Mouse (Mus musculus): Measurements from ENCODE around the gene Adam17.
A peak's percentile ranks its signal among the peaks of the same experiment; 100 is the strongest.

Gene Adam17

DNA sequence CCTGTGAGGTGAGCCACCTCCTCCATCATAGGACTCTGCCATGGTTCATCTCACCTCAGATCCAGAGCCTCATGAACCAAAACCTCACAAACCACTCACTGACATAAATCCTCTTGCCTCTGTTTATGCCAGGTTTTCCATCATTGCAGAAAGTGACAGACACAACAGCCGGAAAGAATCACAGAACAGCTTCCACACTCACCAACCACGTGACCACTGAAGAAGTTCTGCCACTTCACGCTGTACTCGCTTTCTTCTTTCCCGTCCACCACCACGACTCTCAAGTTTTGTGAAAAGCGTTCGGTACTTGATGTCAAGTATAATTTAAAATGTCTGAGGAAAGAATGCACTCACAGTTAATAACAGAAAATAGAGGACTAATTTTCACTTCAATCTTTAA, 19.8 kb downstream of the Adam17 start:
- DNase-seq (ENCODE audit: low spot score), result no peak

DNA sequence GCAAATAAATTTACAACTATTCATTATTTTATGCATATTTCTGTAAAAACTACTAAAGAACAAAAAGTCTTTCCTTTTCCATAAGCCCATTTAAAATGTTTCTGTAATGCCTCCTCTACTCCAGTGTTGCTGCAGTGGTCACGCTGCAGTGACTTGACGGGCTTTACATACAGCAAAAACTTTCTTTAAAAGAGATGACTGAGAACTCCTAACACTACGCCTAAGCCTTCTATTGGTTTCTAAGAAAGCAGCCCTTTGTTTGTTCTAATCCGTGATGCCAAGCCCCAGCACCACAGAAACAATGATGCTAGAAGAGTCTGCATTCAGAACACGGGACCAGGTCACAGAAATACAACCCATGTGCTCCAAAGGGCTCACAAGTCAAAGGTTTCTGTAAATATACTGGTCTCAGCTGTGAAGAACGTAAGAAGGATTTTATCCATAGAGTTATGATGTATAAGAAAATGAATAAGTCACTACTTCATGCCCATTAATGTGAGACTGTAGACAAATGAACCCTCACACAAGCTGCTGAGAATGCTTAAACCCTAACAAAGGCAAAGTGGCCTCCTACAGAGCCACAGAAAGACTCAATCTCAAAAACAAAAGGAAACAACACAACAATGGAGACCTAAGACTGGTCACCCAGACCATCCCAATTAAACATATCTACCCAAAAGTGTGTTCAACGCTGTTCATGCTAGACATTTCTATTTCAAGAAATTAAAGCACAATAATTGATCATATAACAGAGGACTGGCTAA, 23.1 kb downstream of the Adam17 start:
- DNase-seq (ENCODE audit: low spot score), result no peak

DNA sequence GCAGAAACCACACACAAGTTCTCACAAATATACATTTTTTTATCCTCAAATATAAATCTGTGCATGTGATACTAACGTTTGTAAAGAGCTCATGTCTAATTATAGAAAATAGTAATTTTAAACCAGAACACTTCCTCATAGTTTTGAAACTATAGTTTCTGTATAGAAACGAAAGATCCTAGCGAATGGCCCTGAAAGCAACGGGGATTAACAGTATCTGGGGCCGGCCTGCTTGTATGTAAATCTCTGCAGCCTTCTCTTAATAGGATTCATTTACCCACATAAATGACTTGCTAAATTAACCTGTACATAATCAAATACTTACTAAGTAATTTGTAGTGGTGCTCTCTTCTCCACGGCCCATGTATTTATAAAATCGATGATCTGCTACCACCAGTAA, 26.5 kb downstream of the Adam17 start:
- DNase-seq (ENCODE audit: low spot score), result no peak

DNA sequence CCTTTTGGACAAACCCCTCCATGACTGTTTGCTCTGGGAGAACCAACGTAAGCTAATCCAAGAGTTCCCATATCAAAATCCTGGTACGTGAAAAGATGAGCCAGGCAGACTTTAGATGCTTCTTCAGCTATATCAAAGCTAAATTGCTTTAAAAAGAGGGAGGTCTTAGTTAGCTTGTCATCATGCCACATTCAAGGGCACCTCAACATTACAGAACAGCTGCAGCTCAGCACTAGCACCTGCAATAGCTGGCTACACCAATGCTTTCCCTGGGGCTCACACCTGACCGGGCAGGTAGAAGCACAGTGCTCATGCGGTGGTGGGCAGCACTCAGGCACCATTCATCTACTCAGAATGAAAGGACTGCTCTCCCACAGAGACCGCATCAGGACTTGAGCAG, 32.8 kb downstream of the Adam17 start:
- no peak for DNase-seq (ENCODE audit: low spot score)

DNA sequence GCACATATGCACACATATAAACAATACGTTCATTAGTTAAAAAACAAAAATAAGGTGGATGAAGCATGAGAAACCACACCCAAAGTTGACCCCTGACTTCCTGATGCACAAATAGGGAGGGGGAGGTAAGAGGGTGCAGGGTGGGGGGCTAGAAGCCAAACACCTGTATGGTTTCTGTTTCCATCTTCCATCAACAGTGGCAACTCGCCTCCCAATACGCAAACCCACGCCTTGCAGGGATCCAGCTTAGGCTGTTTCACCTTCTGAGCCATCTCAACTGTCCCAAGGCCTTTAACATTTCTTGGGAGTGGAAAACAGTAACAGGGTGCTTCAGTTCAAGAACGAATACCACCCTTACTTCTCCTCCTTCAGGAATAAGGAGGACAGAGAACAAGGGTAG, 36.3 kb downstream of the Adam17 start:
- DNase-seq (ENCODE audit: low spot score), result no peak

DNA sequence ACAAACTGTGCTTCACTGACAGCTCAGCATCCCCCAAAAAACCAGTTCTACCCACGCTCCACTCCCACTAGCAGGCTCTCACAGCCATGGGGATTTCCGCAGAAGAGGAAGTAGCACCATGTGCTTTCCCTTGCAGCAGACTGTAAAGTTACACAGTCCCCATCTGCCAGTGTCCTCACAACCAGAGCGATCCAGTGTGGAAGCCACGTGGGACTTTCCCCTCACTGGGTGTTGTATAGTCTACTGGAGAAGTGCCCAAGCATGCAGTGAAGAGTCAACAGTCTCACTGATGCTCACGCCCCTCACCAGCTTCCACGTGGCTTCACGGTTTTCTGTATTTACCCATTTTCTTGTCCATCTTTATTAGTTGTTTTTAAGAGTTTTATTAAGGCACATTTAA, 37.6 kb downstream of the Adam17 start:
- DNase-seq (ENCODE audit: low spot score), result no peak

DNA sequence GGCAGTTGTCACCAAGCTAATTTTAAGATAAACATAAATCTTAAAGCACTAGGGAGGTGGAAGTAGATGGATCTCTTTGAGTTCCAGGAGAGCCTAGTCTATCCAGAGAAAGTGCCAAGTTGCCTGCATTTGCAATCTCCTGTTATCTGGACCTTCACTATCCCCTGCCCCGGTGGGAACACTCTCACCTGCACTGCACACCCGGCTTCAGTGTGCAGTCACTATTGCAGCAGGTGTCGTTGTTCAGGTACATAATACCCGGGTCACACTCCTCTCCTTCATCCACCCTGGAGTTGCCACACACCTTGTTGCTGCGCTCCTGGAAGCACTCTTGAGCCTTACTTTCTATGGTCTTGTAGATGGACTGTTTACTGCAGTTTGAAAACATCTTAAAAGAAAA, 39.7 kb downstream of the Adam17 start:
- no peak for DNase-seq (ENCODE audit: low spot score)

DNA sequence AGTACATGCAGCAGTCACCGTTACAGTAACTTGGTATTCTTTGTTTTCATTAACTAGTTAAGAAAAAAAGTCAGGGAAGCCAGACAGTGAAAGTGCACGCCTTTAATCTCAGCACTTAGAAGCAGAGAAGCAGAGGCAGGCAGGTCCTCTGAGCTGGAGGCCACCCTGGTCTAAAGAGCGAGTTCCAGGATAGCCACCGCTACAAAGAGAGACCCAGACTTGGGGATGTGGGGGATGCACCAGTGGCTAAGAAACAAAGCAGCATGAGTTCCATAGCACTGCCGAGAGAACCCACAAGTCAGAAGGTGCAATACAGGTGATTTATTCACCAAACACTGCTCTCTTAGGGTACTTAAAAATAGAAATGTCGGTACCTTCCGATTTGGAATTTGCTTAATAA, 40.4 kb downstream of the Adam17 start:
- DNase-seq (ENCODE audit: low spot score), result no peak

DNA sequence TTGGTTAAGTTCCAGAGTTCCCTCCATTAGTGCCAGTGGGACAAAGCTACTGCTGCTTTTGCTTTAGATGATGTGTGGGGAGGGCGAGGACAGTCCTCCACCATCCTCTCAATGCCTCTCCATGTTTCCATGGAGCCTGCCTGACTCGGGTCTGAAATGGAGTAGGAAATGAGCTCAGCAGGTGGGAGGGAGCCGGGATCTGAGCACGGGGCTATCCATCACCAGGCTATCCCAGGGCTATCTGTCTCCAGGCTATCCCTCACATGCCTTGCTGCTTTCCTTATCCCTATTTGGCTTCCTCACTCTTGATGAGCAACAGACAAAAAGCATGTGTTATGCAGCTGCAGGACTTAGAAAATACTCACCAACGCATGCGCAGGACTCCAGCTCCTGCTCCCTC, 41.7 kb downstream of the Adam17 start:
- no peak for DNase-seq (ENCODE audit: low spot score)

DNA sequence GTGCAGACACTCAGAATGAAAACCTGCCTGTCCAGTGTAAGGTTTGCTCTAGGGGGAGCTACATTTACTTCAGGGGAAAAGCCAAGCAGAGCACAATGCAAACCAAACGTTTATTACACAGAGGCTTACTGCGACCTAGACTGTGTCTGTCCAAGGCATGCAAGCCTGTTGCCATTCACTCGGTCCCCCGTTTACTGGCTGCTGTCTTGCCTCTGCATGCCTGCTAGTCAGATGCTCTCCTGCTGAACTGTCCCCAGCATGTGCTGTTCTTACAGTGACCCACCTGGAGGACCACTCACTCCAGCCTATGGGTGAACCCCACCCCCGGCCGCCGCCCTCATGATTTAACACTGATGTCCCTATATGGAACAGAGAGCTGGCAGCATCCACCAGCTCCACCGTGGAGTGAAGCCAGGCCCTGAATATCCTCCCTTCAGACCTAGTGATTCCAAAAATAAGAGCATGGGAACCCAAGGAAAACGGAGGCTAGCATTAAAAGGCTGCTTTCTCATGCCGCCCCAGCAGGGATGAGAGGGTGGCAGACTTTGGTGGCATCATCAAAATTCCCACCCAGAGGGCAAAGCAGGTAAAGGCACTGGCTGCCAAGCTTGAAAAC, 42.4 kb downstream of the Adam17 start:
- no peak for DNase-seq (ENCODE audit: low spot score)

DNA sequence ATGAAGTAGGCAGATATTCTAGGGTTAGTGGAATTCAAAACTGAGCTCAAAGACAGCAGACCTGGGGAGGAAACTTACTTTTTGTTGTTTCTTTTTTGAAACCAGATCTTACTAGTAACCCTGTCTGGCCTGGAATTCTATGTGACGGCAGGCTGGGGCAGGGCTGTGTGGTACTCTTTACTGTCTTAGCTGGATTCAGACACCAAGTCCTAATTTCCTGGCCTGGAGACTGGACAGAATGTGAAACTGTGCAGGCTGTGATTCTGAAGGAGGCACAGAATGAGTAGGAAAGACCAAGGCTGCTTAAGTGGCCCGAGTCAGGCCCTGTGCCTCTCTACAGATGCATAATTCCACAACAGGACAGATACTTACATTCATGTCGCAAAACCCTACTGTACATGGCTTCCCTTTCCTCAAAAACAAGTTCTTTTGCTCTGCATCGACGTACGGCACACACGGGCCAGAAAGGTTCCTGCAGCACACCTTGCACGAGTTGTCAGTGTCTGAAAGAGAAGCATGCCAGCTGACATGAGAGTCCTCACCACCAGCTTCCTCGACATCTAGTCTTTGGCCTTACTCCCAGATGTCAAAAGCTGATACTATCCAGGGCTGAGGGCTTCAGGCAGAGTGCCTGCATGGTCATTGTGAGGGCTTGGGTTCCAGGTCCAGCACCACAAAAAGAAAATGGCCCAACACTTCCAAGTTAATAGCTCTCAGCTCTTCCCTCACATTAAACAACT, 43.6 kb downstream of the Adam17 start:
- no peak for DNase-seq (ENCODE audit: low spot score)

DNA sequence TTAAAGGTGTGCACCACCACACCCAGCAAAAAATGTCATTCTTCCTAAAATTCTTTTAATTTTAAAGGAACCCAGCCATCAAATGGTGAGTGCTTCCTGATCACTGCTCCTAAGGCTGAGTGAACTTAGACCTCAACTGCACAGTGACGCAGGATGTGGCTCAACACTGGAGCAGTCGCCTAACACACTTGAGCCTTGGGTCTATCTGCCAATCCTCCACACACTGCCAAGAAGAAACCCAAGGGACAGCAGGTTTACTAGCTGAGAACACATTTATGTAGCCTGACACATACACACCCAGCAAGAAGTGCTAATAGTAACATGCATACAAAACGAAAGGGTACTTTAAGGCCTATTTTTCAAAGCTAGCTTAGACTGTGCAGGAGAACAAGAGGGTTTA, 47.1 kb downstream of the Adam17 start:
- DNase-seq (ENCODE audit: low spot score), result no peak

DNA sequence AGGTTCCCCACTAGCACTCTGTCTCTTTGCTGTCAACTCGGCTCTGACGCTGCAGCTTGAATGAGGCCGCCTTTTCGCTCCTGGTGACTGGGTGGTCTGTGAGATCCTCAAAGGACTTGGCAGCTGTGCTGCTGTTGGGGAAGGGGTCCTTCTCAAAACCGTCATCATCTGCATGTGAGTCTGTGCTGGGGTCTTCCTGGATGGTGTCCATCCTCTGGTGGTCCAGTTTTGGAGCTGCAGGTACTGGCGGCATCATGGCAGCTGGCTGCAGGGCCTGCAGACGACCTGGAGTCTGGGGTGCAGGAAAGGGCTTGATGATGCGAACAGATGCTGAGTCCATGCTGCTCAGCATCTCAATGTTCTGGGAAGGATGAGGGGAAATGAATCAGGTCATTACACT, 48.2 kb downstream of the Adam17 start:
- DNase-seq (ENCODE audit: low spot score), result no peak

DNA sequence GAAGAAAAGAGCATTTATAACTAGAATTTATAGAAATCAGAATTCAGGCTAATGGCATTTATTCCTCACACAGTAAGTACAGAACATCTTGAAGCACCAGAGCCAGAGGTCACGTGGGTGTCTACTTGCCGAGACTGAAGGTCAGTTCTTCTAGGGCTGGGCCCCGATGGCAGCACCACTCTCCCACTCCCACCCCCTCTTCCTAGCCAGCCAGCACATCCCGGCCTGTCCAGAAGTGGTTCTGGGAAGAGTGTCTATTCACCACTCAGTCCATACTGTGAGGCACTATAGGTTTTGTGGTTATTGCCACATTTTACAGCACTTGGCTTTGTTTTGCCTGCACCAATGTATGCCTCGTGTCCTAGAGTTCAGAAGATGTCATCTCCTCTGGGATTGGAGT, 49.3 kb downstream of the Adam17 start:
- no peak for DNase-seq (ENCODE audit: low spot score)

DNA sequence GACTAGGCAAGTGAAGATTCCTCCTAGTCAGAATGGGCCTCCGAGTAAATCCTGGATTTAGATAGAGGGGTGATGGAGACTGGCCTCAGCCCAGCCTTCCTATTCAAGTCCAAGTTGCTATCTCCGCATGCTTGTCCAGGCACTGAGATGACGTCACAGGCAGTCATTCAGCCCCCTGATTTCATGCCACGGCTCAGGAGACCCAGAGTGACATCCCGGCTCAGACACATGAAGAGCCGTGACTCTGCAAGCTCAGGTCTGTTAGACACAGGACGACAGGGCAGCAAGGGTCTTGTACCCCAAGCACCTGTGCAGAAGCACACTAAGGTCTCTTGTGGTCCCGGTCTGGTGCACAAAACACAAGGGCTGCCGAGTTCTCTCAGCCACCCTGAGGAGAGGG, 50.6 kb downstream of the Adam17 start:
- DNase-seq (ENCODE audit: low spot score), result no peak

DNA sequence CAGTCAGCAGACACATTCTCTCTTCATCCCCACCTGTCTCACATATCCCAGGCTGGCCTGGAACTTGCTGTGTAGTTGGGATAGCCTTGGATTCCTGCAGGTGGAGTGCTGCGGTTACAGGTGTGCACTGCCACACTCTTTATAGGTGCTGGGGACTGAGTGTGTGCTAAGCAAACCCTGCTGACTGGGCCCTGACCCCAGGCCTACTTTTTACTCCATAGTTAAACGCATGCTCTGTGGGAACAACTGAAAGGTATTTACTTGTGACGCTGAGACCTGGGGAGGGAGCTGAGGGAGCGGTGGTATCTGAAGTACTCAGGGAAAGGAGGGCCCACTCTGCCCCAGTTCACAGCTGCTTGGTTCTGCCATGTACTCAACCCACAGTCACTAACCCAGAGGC, 51.1 kb downstream of the Adam17 start:
- DNase-seq (ENCODE audit: low spot score), result no peak

DNA sequence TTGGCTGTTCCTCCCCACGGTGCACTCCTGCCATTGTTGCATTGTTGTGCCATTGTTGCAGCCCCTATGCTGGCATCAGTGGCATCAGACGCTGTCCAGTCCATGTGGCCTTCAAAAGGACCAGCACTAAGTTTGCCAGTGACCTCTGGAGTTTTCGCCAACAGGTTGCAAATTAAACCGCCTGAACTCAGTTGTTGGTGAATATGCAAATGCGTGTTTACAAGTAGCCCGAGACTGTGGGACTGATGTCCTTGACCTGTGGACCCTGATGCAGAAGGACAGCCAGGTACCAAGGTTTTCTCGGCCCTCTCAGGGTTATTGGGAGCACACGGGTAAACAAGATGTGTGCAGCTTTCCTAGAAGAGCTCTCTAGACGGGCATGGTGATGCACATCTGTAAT, 52.3 kb downstream of the Adam17 start:
- DNase-seq (ENCODE audit: low spot score), result no peak

DNA sequence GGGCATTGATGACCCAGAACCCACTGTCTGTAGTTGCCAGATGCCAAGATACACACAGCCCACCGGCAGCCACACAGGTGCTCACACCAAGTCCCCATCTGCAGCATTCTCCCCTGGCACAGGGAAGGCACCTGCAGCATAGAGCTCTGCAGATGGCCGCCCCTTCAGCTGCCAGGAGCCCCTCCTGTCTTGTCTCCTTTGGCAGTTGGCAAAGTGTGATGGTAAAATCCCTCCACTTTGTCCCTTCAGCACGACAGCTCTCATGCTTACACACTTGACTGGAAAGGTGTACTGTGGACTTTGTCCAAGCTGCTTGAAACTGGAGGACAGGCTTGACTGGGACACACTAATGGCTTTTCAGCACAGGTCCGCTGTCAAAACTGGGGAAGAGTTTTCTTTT, 53.1 kb downstream of the Adam17 start:
- DNase-seq (ENCODE audit: low spot score), result no peak

DNA sequence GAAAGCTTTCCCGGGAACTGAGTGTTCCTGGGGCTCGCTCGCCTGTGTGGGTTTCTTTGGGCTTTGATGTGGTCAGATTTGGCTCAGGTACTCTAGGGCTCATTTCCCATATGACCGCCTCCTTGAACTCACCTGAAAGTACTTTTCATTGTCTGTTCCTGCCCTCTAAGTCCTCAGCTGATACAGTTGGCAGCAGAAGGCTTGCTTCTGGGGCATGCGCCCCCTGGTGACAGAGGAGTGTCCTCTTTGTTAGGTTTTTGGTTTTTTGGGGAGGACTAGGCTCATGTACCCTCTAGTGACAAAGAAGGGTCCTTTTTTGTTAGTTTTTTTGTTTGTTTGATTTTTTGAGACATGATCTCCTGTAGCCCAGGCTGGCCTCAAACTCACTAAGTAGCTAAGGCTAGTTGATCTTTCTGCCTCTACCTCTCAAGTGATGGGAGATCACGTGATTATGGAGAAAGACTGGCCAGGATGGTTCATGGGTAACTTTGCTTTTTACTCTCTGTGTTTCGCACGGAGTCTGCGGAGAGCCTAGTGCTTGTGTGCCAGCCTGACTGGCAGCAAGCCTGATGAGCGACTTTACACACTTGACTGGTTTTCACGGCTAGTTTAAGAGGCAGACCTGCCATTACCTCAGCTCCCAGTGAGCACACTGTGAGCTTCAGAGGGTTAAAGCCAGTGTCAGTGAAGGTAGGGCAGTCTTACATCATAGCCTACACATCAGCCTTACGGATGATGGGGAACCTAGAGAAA, 55.1 kb downstream of the Adam17 start:
- DNase-seq (ENCODE audit: low spot score), result no peak

DNA sequence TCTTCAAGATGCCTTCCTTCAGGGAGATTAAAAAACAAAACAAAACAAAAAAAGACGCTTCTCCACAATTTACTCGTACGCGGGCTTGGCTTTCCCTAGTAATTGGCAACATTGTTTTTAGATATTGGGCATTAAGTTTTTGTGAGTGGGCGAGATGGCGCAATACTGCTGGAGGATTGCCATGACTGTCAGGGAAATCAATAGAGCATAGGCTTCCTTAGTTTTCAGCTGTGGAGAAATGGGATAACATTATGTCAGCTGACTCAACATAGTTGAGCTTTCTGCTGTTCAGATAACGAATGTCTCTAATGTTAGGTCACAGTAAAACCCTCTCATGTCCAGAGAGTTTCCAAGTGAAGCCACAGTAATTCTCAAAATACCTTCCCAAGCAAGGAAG, 56.6 kb downstream of the Adam17 start:
- DNase-seq (ENCODE audit: low spot score), result no peak

DNA sequence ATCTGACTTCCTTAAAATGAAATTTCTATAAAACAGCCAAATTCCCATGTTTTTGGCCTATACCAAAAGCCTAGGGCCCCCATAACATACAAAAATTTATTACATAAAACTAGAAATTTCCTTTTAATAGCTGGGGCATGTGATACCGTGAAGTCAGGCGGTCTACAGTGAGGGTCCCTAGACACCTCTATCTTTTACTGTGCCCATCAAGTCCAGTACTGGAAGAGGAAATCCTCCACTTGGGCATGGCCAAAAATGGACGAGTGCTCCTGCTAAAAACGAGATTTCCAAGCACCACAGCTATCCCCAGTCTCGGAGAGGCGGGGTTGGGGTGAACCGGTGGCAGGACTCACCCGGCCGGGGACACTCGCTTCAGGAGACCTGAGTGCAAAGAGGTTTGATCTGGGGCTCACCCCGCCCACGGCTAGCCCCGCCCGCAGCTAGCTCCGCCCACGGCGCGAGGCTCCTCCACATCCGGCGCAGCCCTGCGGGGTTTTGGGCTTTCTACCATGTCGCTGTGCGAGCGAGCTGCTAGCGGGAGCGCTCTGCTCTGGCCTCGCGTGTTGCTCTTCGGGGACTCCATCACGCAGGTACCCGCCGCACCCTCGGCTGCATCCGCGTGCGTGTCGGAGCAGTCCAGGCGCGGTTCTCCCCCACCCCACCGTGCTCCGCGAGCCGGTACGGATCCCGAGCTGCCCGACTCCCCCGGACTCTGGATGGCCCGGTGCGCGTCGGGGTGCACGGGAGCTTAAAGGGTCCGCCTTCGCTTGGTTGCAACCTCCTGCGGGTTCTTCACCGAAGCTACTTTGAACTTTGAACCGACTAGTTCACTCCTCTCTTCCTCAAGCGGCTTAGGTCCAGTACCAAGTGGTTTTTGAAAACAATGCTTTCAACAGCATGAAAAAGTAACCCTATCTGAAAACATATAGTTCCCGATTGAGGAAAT, 57.2 kb downstream of the Adam17 start, which contains the start of gene Iah1:
TSS of gene Iah1 (plus strand) at position 467 of the 946 bp plus-strand sequence.
- DNase-seq (ENCODE audit: low spot score), result peak; percentile 35

Data from urinary bladder, postnatal 10 days (tissue).